Mouse (Mus musculus) liver, adult 2 months (tissue): ENCODE data around the gene Wwox.

Source experiments
- CTCF ChIP-seq: fragments of 200-500 bp; IDR thresholded peaks from 2 replicates; pipeline ENCODE4 v1.5.1; 2011; ENCODE audit warnings: low read depth, low read length, control low read depth
- POLR2A ChIP-seq: fragments of 200-500 bp; IDR thresholded peaks from 2 replicates; pipeline ENCODE4 v1.6.1; 2011; ENCODE audit warnings: low read length, control low read depth; ENCODE audit not compliant: insufficient read depth; ENCODE audit errors: extremely low read depth

DNA sequence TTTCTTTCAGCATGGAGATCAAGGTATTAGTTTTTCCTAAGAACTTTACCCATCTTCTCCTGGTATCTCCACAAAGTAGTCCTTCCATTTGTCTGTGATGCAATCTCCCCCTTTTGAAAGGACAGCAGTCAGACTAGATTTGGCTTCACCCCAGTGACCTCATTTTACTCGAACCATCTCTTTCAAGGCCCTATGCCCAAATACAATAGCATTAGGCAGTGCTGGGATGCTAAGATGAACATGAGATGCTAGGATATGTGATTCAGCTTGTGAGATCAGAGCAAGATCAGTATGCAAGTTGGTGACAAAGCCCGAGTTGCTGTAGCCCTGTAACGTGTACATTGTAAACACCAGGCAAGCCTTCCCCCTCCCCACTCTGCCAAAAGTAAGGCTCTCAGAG is 426.5 kb downstream of the Wwox start:
- TF ChIP-seq CTCF (no peak), POLR2A (no peak)
